Mouse (Mus musculus) yolk sac, embryonic 10.5 days (tissue): ENCODE data around the gene Pygo1.

Source experiments
- DNase-seq: peaks from one replicate; pipeline ENCODE4 v3.0.0-alpha.2; 2017; ENCODE audit warnings: low spot score

The Pygo1 gene

DNA sequence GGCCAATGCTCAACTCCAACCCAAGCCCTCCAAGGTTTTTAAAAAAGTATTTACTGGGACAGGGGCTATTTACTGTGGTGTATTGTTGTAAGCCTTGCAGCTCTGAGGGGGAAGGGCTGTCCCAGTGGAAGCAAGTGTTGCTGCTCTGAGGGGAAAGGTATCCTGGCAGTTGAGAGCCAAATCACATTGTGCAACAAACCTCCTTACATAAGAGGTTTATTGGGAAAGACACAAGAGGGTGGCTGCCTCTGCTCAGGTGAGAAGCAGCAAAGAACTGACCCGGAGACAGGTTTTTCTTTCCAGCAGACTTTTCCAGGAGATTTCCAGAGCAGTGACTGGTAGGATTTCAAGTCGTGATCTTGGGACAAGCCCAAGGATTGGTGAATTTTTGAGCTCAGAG lies 10.9 kb downstream of the Pygo1 start:
- no peak for DNase-seq

GRCm38 (mm10) chr9:72943424-72943823 lies 18.0 kb downstream of the Pygo1 start:
- no peak for DNase-seq

- DNase-seq, result no peak
Observed at GRCm38 (mm10) chr9:72944286-72944685, 18.8 kb downstream of the Pygo1 start.

DNA sequence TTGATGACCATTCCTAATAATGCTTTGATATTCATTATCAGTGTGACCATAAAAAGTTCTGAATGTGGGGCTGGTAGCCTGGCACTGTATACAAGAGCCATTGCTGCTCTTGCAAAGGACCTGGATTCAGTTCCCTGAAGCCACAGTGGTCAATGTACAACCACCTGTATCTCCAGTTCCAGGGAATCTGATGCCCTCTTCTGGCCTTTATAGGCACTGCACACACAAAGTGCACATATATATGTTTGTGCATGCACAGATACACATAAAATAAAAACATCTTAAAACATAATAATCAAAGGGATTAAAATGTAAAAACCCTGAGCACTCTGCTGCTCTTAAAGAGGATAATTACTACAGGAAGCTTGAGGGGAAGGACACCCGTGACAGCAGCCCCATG lies 21.6 kb downstream of the Pygo1 start:
- no peak for DNase-seq

DNA sequence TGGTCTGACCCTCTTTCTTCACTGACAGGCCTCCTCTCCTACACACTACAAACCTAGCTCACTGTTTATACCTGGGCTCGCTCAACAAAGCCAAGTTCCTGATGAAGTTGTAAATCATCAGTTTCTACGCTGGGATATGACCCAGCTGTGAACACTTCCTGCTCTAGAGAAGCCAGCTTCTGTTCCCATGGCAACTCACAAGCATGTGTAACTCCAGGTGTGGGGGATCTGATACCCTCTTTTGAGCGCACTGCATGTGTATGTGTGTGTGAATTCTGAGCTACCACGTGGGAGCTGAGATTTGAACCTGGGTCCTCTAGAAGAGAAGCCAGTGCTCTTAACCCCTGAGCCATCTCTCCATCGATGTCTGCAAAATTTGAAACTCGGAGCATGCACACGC lies 24.1 kb downstream of the Pygo1 start:
- no peak for DNase-seq

GRCm38 (mm10) chr9:72954746-72955145 lies 29.3 kb downstream of the Pygo1 start:
- DNase-seq, result no peak

- no peak for DNase-seq
Observed at GRCm38 (mm10) chr9:72955546-72955945, 30.1 kb downstream of the Pygo1 start.

GRCm38 (mm10) chr9:72958521-72959450 lies 33.3 kb downstream of the Pygo1 start, which contains the start of the genes Dyx1c1 and Gm44503:
TSS of gene Dyx1c1 (plus strand) at chr9:72958785.
TSS of gene Gm44503 (plus strand) at chr9:72958852.
- peak; percentile 87 for DNase-seq

DNA sequence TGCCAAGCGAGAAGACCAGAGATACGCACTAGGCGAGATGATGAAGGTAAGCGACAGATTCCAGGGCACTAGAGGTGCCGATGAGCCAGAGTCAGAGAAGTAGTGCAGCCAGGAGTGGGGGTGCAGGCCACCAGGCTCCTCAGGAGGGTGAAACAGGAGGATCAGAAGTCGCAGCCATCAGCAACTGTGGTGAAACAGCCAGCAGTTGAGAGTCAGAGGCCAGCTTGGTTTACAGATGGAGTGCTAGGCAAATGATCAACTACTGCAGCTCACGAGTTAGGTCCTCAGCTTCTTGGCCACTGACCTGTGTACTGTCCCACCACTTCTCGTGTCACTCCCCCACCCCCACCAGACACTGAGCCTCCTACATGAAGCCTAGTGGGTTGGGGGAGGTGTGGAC lies 35.9 kb downstream of the Pygo1 start:
- DNase-seq, result peak; percentile 79

GRCm38 (mm10) chr9:72961959-72962358 lies 36.5 kb downstream of the Pygo1 start:
- peak; percentile 34 for DNase-seq

- peak; percentile 42 for DNase-seq
Observed at GRCm38 (mm10) chr9:72968349-72969061, 43.1 kb downstream of the Pygo1 start.

DNA sequence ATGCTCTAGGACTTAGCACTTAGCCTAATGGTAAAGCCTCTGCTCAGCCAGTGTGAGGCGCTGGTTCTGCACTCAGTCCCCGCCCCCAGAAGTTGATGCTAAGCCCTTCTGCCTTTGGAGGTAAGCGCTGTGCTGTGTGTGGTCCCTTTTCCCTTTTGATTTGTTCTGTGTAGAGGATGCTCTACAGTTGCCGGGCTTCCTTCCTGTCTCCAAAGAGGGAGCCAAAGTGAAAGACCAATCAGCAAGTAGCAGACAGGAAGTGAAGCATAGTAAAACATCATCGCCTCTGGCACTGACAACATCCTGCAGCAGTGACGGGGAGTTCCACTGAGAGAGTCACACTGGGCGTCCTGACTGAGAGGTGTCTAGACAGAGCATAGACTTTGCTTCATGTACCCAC lies 44.4 kb downstream of the Pygo1 start:
- DNase-seq, result no peak

DNA sequence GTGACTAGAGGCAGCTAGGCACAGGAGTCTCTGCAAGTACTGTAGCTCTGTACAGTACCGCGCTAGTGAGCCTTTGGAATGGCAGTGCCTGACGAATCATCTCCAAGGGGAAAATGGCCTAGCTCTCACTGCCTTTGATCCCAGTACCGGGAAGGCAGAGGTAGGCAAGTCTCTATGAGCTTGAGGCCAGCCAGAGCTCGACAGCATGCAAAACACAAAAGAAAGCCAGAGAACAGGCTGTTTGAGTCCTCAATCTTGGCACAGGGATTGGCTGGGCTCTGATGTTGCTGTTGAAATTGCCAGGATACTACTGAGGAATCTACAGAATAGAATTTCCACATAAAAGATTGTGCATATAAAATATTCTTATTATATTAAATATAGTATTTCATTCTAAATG lies 47.0 kb downstream of the Pygo1 start:
- DNase-seq, result no peak

DNA sequence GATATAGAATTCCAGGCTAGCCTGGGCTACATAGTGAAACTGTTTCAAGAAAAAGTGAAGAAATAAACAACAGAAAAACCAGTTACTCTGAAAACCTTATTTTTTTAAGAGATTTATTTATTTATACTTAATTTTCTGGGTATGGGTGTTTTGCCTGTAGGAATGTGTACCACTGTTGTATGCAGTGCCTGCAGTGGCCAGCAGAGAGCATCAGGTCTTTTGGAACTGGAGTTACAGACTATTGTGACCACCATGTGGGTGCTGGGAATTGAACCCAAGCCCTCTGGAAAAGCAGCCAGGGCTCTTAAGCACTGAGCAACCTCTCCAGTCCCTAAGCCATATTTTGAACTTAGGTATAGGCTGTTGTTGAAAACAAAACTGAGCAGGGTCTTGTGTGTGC lies 47.5 kb downstream of the Pygo1 start:
- DNase-seq, result no peak

DNA sequence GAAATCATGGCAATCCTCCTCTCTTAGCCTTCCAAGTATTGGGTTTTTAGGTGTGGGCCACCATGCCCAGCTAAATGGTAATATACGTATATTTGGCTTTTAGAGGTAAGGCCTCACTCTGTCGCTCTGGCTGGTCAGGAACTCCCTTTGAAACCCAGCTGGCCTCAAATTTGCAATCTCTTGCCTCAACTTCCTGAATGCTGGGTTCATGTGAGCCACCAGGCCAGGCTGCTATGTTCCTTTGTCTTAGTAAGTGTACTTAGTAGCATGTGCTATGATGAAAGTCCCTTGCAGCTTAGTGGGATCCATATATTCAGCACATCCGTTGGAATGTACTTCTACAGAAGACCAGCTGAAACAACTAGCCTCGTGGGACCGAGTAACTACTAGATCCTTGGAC lies 49.3 kb downstream of the Pygo1 start:
- no peak for DNase-seq

DNA sequence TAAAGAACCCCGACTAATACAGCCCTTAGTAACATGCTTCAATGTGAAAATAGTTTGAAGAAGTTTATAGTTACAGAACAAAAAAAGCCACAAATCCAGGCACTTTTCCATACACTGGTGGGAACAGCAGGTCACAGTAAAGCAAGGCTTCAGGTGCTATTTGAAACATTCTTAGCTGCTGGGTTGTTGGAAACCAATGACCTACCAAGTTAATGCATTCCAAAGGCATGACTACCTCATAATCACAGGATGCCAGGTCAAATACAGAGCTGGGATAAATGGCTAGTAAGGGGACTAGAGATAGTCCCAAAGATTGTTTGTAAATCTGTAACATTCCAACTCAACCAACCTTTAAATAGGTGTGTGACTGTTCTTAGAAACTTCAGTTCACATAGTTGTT lies 49.8 kb downstream of the Pygo1 start:
- no peak for DNase-seq

GRCm38 (mm10) chr9:72983066-72983465 lies 57.6 kb downstream of the Pygo1 start:
- no peak for DNase-seq

GRCm38 (mm10) chr9:72985250-72986220 lies 60.1 kb downstream of the Pygo1 start, which contains the start of the genes Ccpg1os and Ccpg1:
TSS of gene Ccpg1os (minus strand) at chr9:72985382.
TSS of gene Ccpg1 (plus strand) at chr9:72985429.
- DNase-seq, result peak; percentile 95

DNA sequence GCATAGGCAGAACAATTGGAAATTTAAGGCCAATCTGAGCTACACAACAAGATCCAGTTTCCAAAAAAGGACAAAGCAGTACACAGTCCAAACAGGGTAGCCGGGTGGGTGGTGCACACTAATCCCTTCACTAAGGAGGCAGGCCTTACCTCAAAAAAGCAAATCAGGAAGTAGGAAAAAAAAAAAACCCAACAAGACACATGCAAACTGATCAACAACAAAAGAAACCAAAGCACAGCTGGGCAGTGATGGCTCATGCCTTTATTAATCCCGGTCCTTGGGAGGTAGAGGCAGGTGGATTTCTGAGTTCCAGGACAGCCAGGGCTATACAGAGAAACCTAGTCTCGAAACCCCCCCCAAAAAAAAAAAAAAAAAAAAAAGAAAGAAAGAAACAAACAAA lies 62.3 kb downstream of the Pygo1 start:
- no peak for DNase-seq

DNA sequence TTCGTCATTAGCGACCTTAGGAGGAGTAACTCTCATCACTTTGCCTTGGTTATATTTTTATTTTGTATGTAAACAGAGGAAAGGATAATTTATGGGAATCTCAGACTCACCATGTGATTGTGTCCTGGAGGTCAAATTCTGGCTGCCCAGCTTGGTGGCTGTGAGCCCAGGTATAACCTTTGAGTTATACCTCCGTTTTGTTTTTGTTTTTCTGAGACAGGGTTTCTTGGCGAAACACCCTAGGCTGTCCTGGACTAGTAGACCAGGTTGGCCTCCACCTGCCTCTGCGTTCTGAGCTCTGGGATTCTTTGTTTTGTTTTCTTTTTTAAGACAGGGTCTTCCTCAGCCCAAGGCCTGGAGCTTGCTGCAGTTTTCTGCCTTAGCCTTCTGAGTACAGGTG lies 63.3 kb downstream of the Pygo1 start:
- DNase-seq, result no peak

DNA sequence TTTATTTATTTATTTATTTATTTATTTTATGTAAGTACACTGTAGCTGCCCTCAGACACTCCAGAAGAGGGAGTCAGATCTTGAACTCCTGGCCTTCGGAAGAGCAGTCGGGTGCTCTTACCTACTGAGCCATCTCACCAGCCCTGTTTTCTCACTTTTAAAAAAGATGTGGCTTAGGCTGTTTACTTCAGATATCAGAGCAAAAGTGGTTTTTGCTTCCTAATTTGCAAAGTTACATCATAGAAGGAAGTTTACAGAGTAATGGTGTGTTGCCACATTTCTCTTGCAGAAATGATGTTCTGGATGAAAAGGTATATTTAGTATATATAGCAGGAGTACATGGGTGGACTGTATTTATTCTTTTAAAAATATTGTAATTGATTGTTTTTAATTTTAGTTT lies 66.0 kb downstream of the Pygo1 start:
- no peak for DNase-seq

- no peak for DNase-seq
Observed at GRCm38 (mm10) chr9:72992576-72992975, 67.1 kb downstream of the Pygo1 start.
